In genomic region chr9:103155158-103155557, GRCm38 (mm10) we compare ENCODE assay signal across 1 mouse cellular context. TPM values are rescaled to one million over a fixed set of nuclear protein-coding genes. Genes with fewer than 3 reads are reported as not detected.
"Had no signal": no experiment of that assay in that cellular context is flagged by ENCODE, and none has a peak within 500 bp of the region (broad histone marks: within the 10 kb centered on the region; RNA-seq: fewer than 3 reads in every experiment).

No protein-coding gene starts in this region.

RNA-seq across cellular contexts. Expression of gene Rab6b, which starts 43.6 kb away (rescaled TPM):
- polyA plus RNA-seq: erythroblast, embryonic 14.5 days had no signal
